Mouse (Mus musculus) olfactory bulb, adult 2 months (tissue): Measurements from ENCODE around the gene Col9a3.

ENCODE experiments used
- CTCF ChIP-seq: fragments of 200-500 bp; IDR thresholded peaks from 2 replicates; pipeline ENCODE4 v1.5.1; 2012; ENCODE audit warnings: low read depth, mild to moderate bottlenecking, low read length, moderate library complexity; ENCODE audit not compliant: insufficient read depth
- POLR2A ChIP-seq: fragments of 200-500 bp; IDR thresholded peaks from 2 replicates; pipeline ENCODE4 v1.6.1; 2012; ENCODE audit warnings: mild to moderate bottlenecking, low read depth, low read length, moderate library complexity; ENCODE audit not compliant: insufficient read depth

GRCm38 (mm10) chr2:180660521-180660920 lies 62.9 kb downstream of the Col9a3 start:
- TF ChIP-seq CTCF (no peak), POLR2A (no peak)
